Comparison of ENCODE assay signal across 8 mouse cellular contexts in the genomic region with DNA sequence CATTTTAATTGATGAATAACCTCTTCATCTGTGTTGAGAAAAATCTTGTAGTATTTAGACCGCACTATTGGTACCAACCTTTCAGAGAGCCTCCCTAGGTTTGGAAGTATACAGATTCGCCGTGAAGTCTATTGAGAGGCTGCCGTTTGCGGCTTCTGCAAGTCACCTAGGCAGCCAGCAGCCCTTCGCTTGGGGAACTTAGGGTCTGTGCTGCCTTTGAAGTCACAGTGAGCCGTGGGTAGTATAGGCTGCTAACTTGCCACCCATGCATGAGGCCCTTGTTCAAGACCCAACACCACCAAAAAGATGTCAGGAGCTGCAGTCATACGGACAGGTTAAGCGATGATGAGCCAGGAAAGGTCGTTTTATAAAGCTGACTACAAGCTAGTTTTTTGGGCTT. TPM values are rescaled to one million over a fixed set of nuclear protein-coding genes. Genes with fewer than 3 reads are reported as not detected.
DNase-seq lines count a peak whose midpoint lies in the region; ATAC-seq and TF ChIP-seq lines count a peak whose summit lies in the region.

No protein-coding gene starts in this region.

- peak overlapping the region; percentile 78 for H3K4me2 ChIP-seq in neural tube, embryonic 12.5 days (replicated peaks)
- H3K4me2 ChIP-seq in liver, embryonic 16.5 days (ENCODE audit: low read depth, low read length) = peak overlapping the region; percentile 93

- H3K27me3 ChIP-seq in neural tube, embryonic 12.5 days (replicated peaks) = no peaks in the 10 kb centered on the region; the same call in 1 of the 2 replicates
- no peaks in the 10 kb centered on the region for H3K27me3 ChIP-seq in liver, embryonic 16.5 days (ENCODE audit: control insufficient read depth, insufficient read depth, low read depth, low read length)

- peak overlapping the region; percentile 99 for H3K27ac ChIP-seq in gastrocnemius, adult 2 months
- no peak overlapping the region for H3K27ac ChIP-seq in neural tube, embryonic 12.5 days
- no peak overlapping the region for H3K27ac ChIP-seq in liver, embryonic 16.5 days (ENCODE audit: low read length)

- DNase-seq in gastrocnemius, adult 2 months = no peak
- DNase-seq in gastrocnemius, adult 18-20 months (ENCODE audit: low spot score) = no peak
- DNase-seq in neural tube, embryonic 10.5 days (ENCODE audit: extremely low spot score, low spot score) = no peak
- DNase-seq in thymus, postnatal 4 days = peak; percentile 55
- DNase-seq in layer of hippocampus, adult 9-11 months = no peak
- DNase-seq in ovary, adult 18-20 months (ENCODE audit: low spot score) = no peak

- no peaks in the 10 kb centered on the region for H3K9me3 ChIP-seq in neural tube, embryonic 12.5 days
- no peaks in the 10 kb centered on the region for H3K9me3 ChIP-seq in liver, embryonic 16.5 days (replicated peaks; ENCODE audit: control insufficient read depth, low read length)

- H3K9ac ChIP-seq in neural tube, embryonic 12.5 days = no peak overlapping the region
- peak overlapping the region; percentile 38; the same call in 1 of the 2 replicates for H3K9ac ChIP-seq in liver, embryonic 16.5 days (ENCODE audit: low read depth, low read length)

- H3K4me3 ChIP-seq in gastrocnemius, adult 2 months = peak overlapping the region; percentile 98
- H3K4me3 ChIP-seq in neural tube, embryonic 12.5 days = no peak overlapping the region
- H3K4me3 ChIP-seq in liver, embryonic 16.5 days (ENCODE audit: low read depth, low read length) = peak overlapping the region; percentile 95

- WGBS in neural tube, embryonic 12.5 days = 80% methylated on average over 10 of the region's 10 CpGs
- 81% methylated on average over 10 of the region's 10 CpGs for WGBS in liver, embryonic 16.5 days (ENCODE audit: insufficient replicate concordance)

- H3K4me1 ChIP-seq in neural tube, embryonic 12.5 days = peaks cover 13% of the 10 kb centered on the region
- peaks cover 46% of the 10 kb centered on the region for H3K4me1 ChIP-seq in liver, embryonic 16.5 days (ENCODE audit: control insufficient read depth, low read depth, low read length)

- no peak for ATAC-seq in neural tube, embryonic 12.5 days (ENCODE audit: low FRiP score, low read depth)
- no peak for ATAC-seq in liver, embryonic 16.5 days (ENCODE audit: low read depth)

- intact Hi-C loops in gastrocnemius, adult 2 months (cut with DNase I) = no loop called here

- TF ChIP-seq CTCF in gastrocnemius, adult 2 months (IDR thresholded peaks at IDR 0.05) = no peak

- H3K36me3 ChIP-seq in neural tube, embryonic 12.5 days = peaks cover 14% of the 10 kb centered on the region
- H3K36me3 ChIP-seq in liver, embryonic 16.5 days (ENCODE audit: control insufficient read depth, insufficient read depth) = peaks cover 6% of the 10 kb centered on the region; the same call in 1 of the 2 replicates

RNA-seq across cellular contexts. Expression of a gene that starts 2.0 kb away (rescaled TPM):
- total RNA-seq in gastrocnemius, adult 2 months (2021) = 100 to 1,000 TPM; 103 to 115 TPM
- 10 to 100 TPM; 91.6 to 96.4 TPM for total RNA-seq in gastrocnemius, adult 18-20 months (2021)
- 10.5 and 10.7 TPM in 2 replicates for polyA plus RNA-seq in neural tube, embryonic 12.5 days (2016; fragmentation: Nextera tagmentation; extraction: Ambion mirVana)
- polyA plus RNA-seq in liver, embryonic 16.5 days (2015; fragmentation: Nextera tagmentation; extraction: Ambion mirVana) = 3.4 and 4.1 TPM in 2 replicates

RNA-seq across cellular contexts. Expression of a gene that starts 21.9 kb away (rescaled TPM):
- 1 to 10 TPM; 1.8 to 2.0 TPM for total RNA-seq in gastrocnemius, adult 2 months (2021)
- 1 to 10 TPM; 1.3 to 2.0 TPM for total RNA-seq in gastrocnemius, adult 18-20 months (2021)
- 4.6 and 4.9 TPM in 2 replicates for polyA plus RNA-seq in neural tube, embryonic 12.5 days (2016; fragmentation: Nextera tagmentation; extraction: Ambion mirVana)
- 0.74 and 0.78 TPM in 2 replicates for polyA plus RNA-seq in liver, embryonic 16.5 days (2015; fragmentation: Nextera tagmentation; extraction: Ambion mirVana)
